Mouse (Mus musculus): ENCODE data around the gene B4galnt3. TPM values are rescaled to one million over a fixed set of nuclear protein-coding genes. Genes with fewer than 3 reads are reported as not detected.

B4galnt3 gene
- total and polyA plus RNA-seq, 3 experiments = not detected

GRCm38 (mm10) chr6:120276874-120277449 lies 17.4 kb downstream of the B4galnt3 start:
- Histone ChIP-seq H3K27me3 (ENCODE audit: insufficient read depth, low read length) (peaks cover 16% of the 10 kb centered on the region), H3K4me3 (ENCODE audit: low read depth, low read length) (no peak overlapping the region), H3K9me3 (replicated peaks) (no peaks in the 10 kb centered on the region), H3K36me3 (replicated peaks) (no peaks in the 10 kb centered on the region), H3K4me1 (ENCODE audit: insufficient read depth, low read depth, low read length) (0 out of 2 replicates have a peak, but pooled peaks cover 3% of the 10 kb centered on the region)
- ATAC-seq (ENCODE audit: extremely low read depth, insufficient number of reproducible peaks, low FRiP score, poor library complexity, severe bottlenecking) (no peak), DNase-seq (ENCODE audit: low spot score) (no peak)
- TF ChIP-seq GATA1 (IDR thresholded peaks at IDR 0.05; ENCODE audit: borderline replicate concordance, low read length) = no peak
- TF ChIP-seq TAL1 (conservative IDR thresholded peaks at IDR 0.05; ENCODE audit: low read depth, low read length) = no peak
- TF ChIP-seq POLR2AphosphoS5 (IDR thresholded peaks at IDR 0.05; ENCODE audit: insufficient replicate concordance, low read depth, low read length) = no peak
- TF ChIP-seq GATA2 (IDR thresholded peaks at IDR 0.05; ENCODE audit: borderline replicate concordance, low read depth, low read length) = no peak
- TF ChIP-seq CTCF (IDR thresholded peaks at IDR 0.05; ENCODE audit: low read depth, low read length) = no peak

GRCm38 (mm10) chr6:120275301-120275700 lies 19.1 kb downstream of the B4galnt3 start:
- Histone ChIP-seq H3K9me3 (replicated peaks) (no peaks in the 10 kb centered on the region), H3K4me1 (ENCODE audit: insufficient read depth, low read depth, low read length) (0 out of 2 replicates have a peak, but pooled peaks cover 3% of the 10 kb centered on the region), H3K27me3 (ENCODE audit: insufficient read depth, low read length) (peaks cover 13% of the 10 kb centered on the region), H3K36me3 (replicated peaks) (no peaks in the 10 kb centered on the region), H3K4me3 (ENCODE audit: low read depth, low read length) (no peak overlapping the region)
- ATAC-seq (ENCODE audit: extremely low read depth, insufficient number of reproducible peaks, low FRiP score, poor library complexity, severe bottlenecking) (no peak), DNase-seq (ENCODE audit: low spot score) (no peak)
- no peak for TF ChIP-seq GATA2 (IDR thresholded peaks at IDR 0.05; ENCODE audit: borderline replicate concordance, low read depth, low read length)
- TF ChIP-seq POLR2AphosphoS5 (IDR thresholded peaks at IDR 0.05; ENCODE audit: insufficient replicate concordance, low read depth, low read length) = no peak
- TF ChIP-seq TAL1 (conservative IDR thresholded peaks at IDR 0.05; ENCODE audit: low read depth, low read length) = no peak
- no peak for TF ChIP-seq CTCF (IDR thresholded peaks at IDR 0.05; ENCODE audit: low read depth, low read length)
- no peak for TF ChIP-seq GATA1 (IDR thresholded peaks at IDR 0.05; ENCODE audit: borderline replicate concordance, low read length)

- Histone ChIP-seq H3K9me3 (replicated peaks) (no peaks in the 10 kb centered on the region), H3K27me3 (ENCODE audit: insufficient read depth, low read length) (peaks cover 12% of the 10 kb centered on the region), H3K36me3 (replicated peaks) (no peaks in the 10 kb centered on the region), H3K4me3 (ENCODE audit: low read depth, low read length) (no peak overlapping the region), H3K4me1 (ENCODE audit: insufficient read depth, low read depth, low read length) (0 out of 2 replicates have a peak, but pooled peaks cover 3% of the 10 kb centered on the region)
- DNase-seq (ENCODE audit: low spot score) (no peak), ATAC-seq (ENCODE audit: extremely low read depth, insufficient number of reproducible peaks, low FRiP score, poor library complexity, severe bottlenecking) (no peak)
- TF ChIP-seq GATA2 (IDR thresholded peaks at IDR 0.05; ENCODE audit: borderline replicate concordance, low read depth, low read length) (no peak), GATA1 (IDR thresholded peaks at IDR 0.05; ENCODE audit: borderline replicate concordance, low read length) (no peak), POLR2AphosphoS5 (IDR thresholded peaks at IDR 0.05; ENCODE audit: insufficient replicate concordance, low read depth, low read length) (no peak), TAL1 (conservative IDR thresholded peaks at IDR 0.05; ENCODE audit: low read depth, low read length) (no peak), CTCF (IDR thresholded peaks at IDR 0.05; ENCODE audit: low read depth, low read length) (no peak)
These were observed 19.5 kb downstream of the B4galnt3 start for GRCm38 (mm10) chr6:120274887-120275286.

- H3K36me3 ChIP-seq (replicated peaks) = no peaks in the 10 kb centered on the region
- no peak overlapping the region for H3K4me3 ChIP-seq (ENCODE audit: low read depth, low read length)
- H3K4me1 ChIP-seq (ENCODE audit: insufficient read depth, low read depth, low read length) = 0 out of 2 replicates have a peak, but pooled peaks cover 3% of the 10 kb centered on the region
- TF ChIP-seq GATA1 (IDR thresholded peaks at IDR 0.05; ENCODE audit: borderline replicate concordance, low read length) (no peak), POLR2AphosphoS5 (IDR thresholded peaks at IDR 0.05; ENCODE audit: insufficient replicate concordance, low read depth, low read length) (no peak), TAL1 (conservative IDR thresholded peaks at IDR 0.05; ENCODE audit: low read depth, low read length) (no peak), GATA2 (IDR thresholded peaks at IDR 0.05; ENCODE audit: borderline replicate concordance, low read depth, low read length) (no peak)
- peaks cover 12% of the 10 kb centered on the region for H3K27me3 ChIP-seq (ENCODE audit: insufficient read depth, low read length)
- ATAC-seq (ENCODE audit: extremely low read depth, insufficient number of reproducible peaks, low FRiP score, poor library complexity, severe bottlenecking) = no peak
- no peaks in the 10 kb centered on the region for H3K9me3 ChIP-seq (replicated peaks)
- no peak for DNase-seq (ENCODE audit: low spot score)
These were observed 20.2 kb downstream of the B4galnt3 start for GRCm38 (mm10) chr6:120274181-120274580.

GRCm38 (mm10) chr6:120264151-120264550 lies 30.2 kb downstream of the B4galnt3 start:
- H3K27me3 ChIP-seq (ENCODE audit: insufficient read depth, low read length) = peaks cover 32% of the 10 kb centered on the region
- H3K4me3 ChIP-seq (ENCODE audit: low read depth, low read length) = no peak overlapping the region
- H3K4me1 ChIP-seq (ENCODE audit: insufficient read depth, low read depth, low read length) = no peaks in the 10 kb centered on the region
- DNase-seq (ENCODE audit: low spot score) (no peak), ATAC-seq (ENCODE audit: extremely low read depth, insufficient number of reproducible peaks, low FRiP score, poor library complexity, severe bottlenecking) (no peak)
- no peaks in the 10 kb centered on the region for H3K36me3 ChIP-seq (replicated peaks)
- H3K9me3 ChIP-seq (replicated peaks) = no peaks in the 10 kb centered on the region
- TF ChIP-seq GATA2 (IDR thresholded peaks at IDR 0.05; ENCODE audit: borderline replicate concordance, low read depth, low read length) = no peak
- TF ChIP-seq TAL1 (conservative IDR thresholded peaks at IDR 0.05; ENCODE audit: low read depth, low read length) = no peak
- TF ChIP-seq POLR2AphosphoS5 (IDR thresholded peaks at IDR 0.05; ENCODE audit: insufficient replicate concordance, low read depth, low read length) = no peak
- no peak for TF ChIP-seq GATA1 (IDR thresholded peaks at IDR 0.05; ENCODE audit: borderline replicate concordance, low read length)
- no peak for TF ChIP-seq CTCF (IDR thresholded peaks at IDR 0.05; ENCODE audit: low read depth, low read length)

GRCm38 (mm10) chr6:120263608-120264007 lies 30.8 kb downstream of the B4galnt3 start:
- Histone ChIP-seq H3K4me1 (ENCODE audit: insufficient read depth, low read depth, low read length) (no peaks in the 10 kb centered on the region), H3K9me3 (replicated peaks) (no peaks in the 10 kb centered on the region), H3K36me3 (replicated peaks) (no peaks in the 10 kb centered on the region), H3K4me3 (ENCODE audit: low read depth, low read length) (no peak overlapping the region), H3K27me3 (ENCODE audit: insufficient read depth, low read length) (peaks cover 32% of the 10 kb centered on the region)
- DNase-seq (ENCODE audit: low spot score) = no peak
- no peak for ATAC-seq (ENCODE audit: extremely low read depth, insufficient number of reproducible peaks, low FRiP score, poor library complexity, severe bottlenecking)
- TF ChIP-seq TAL1 (conservative IDR thresholded peaks at IDR 0.05; ENCODE audit: low read depth, low read length) = no peak
- no peak for TF ChIP-seq GATA1 (IDR thresholded peaks at IDR 0.05; ENCODE audit: borderline replicate concordance, low read length)
- no peak for TF ChIP-seq POLR2AphosphoS5 (IDR thresholded peaks at IDR 0.05; ENCODE audit: insufficient replicate concordance, low read depth, low read length)
- TF ChIP-seq GATA2 (IDR thresholded peaks at IDR 0.05; ENCODE audit: borderline replicate concordance, low read depth, low read length) = no peak
- no peak for TF ChIP-seq CTCF (IDR thresholded peaks at IDR 0.05; ENCODE audit: low read depth, low read length)
